Mouse (Mus musculus) limb, embryonic 14.5 days (tissue): ENCODE measurements around the gene Myo1d. TPM values are rescaled to one million over a fixed set of nuclear protein-coding genes. Genes with fewer than 3 reads are reported as not detected.

Experiments
- ATAC-seq: fragments of 200-750 bp; cut with Nextera tagmentation; 2 replicates; pipeline ENCODE4 v1.8.0; 2017; ENCODE audit warnings: low read depth, moderate number of reproducible peaks, moderate TSS enrichment; ENCODE audit not compliant: low FRiP score
- DNase-seq: peaks from one replicate; pipeline ENCODE4 v3.0.0-alpha.2; 2015; ENCODE audit warnings: low spot score
- H3K27ac ChIP-seq: fragments of 300-500 bp; sonication (generic); replicated peaks from 2 replicates; pipeline ENCODE4 v1.5.1; 2014; ENCODE audit warnings: low read depth, mild to moderate bottlenecking, low read length, moderate library complexity, mixed read lengths
- H3K27me3 ChIP-seq: fragments of 300-500 bp; sonication (generic); 2 replicates; pipeline ENCODE4 v1.6.1; 2014; ENCODE audit warnings: low read length, mixed read lengths; ENCODE audit not compliant: control insufficient read depth, insufficient read depth
- H3K36me3 ChIP-seq: fragments of 300-500 bp; sonication (generic); 2 replicates; pipeline ENCODE4 v1.6.1; 2014; ENCODE audit warnings: mild to moderate bottlenecking, low read length, moderate library complexity, mixed read lengths; ENCODE audit not compliant: control insufficient read depth, insufficient read depth
- H3K4me1 ChIP-seq: fragments of 300-500 bp; sonication (generic); 2 replicates; pipeline ENCODE4 v1.6.1; 2014; ENCODE audit warnings: antibody characterized with exemption, low read length, mixed read lengths; ENCODE audit not compliant: control insufficient read depth, insufficient read depth
- H3K4me2 ChIP-seq: fragments of 300-500 bp; sonication (generic); replicated peaks from 2 replicates; pipeline ENCODE4 v1.6.1; 2014; ENCODE audit warnings: low read depth, mild to moderate bottlenecking, low read length, moderate library complexity; ENCODE audit not compliant: severe bottlenecking
- H3K4me3 ChIP-seq: fragments of 300-500 bp; sonication (generic); replicated peaks from 2 replicates; pipeline ENCODE4 v1.5.1; 2014; ENCODE audit warnings: low read length
- H3K9ac ChIP-seq: fragments of 300-500 bp; sonication (generic); 2 replicates; pipeline ENCODE4 v1.6.1; 2014; ENCODE audit warnings: mild to moderate bottlenecking, low read depth, low read length, moderate library complexity; ENCODE audit not compliant: severe bottlenecking
- H3K9me3 ChIP-seq: fragments of 300-500 bp; sonication (generic); 2 replicates; pipeline ENCODE4 v1.6.1; 2016; ENCODE audit warnings: low read length; ENCODE audit not compliant: control insufficient read depth
- POLR2A ChIP-seq: fragments of 200-500 bp; IDR thresholded peaks from 2 replicates; pipeline ENCODE4 v1.8.0; 2012; ENCODE audit warnings: inconsistent platforms, mild to moderate bottlenecking, moderate library complexity, borderline replicate concordance; ENCODE audit not compliant: insufficient read depth, insufficient read length; ENCODE audit errors: extremely low read depth
- WGBS: fragments of 180-500 bp; shearing (Covaris S2); extraction: QIAGEN DNeasy Blood & Tissue Kit; methylation state at CpG from one replicate; pipeline ENCODE4 v1.1.7; 2014; 5-methylcytosine and 5-hydroxymethylcytosine counted together
- polyA plus RNA-seq, 2 experiments: library from polyadenylated mRNA; depleted of rRNA in 1 of 2; stranded (reverse) in 1 of 2; unstranded in 1 of 2; fragments of >200 nt; fragmentation: Nextera tagmentation in 1 of 2; extraction: Ambion mirVana in 1 of 2; gene quantifications; 2 replicates each; pipeline versions ENCODE4 v1.2.1 to v1.2.3; 2012 to 2014

Gene Myo1d
- polyA plus RNA-seq, 2 experiments, result 6.6 to 8.3 TPM

DNA sequence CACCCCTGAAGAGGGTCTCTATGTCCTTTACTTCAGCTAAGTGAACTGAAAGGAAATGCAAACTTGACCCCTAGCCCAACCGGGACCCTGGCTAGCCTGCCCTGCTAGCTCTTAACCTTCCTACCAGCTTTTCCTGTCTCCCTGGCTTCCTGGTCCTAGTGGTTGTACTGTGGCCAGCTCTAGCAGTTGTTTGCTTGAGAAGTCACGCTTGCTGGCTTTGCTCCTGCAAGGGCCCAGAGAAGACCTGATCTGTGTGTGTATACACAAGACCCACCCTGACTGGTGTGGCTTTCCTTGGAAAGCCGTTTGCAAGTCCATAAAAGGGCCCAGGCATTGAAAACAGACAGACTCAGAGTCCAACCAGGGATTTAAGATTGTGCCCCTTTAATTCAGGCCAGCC lies 22.9 kb upstream of the Myo1d start:
- no peak for ATAC-seq
- WGBS, result 42% methylated on average over 3 of the region's 3 CpGs
- no peak overlapping the region for H3K4me2 ChIP-seq

DNA sequence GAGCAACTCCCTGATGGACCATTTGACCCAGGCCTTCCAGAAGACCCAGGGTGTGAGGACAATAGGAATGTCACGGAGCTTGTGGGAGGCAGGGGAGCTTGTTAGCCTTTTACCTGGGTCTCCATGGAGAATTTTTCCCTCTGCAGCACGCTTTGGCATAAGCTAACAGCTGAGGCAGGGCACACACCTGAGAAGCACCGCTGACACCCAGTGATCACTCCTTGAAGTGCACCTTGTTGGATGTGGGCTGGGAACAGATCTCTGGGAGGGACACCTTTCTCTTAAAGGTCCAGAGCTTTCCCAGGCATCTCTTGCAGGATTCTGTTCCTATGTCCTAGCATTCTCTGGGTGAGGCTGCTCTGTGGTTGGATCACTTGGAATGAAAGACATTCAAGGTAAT lies 20.2 kb upstream of the Myo1d start:
- TF ChIP-seq POLR2A, result no peak

More for the DNA sequence above, 22.9 kb upstream of the Myo1d start:
- DNase-seq, result no peak
- Histone ChIP-seq H3K9ac (0 out of 2 replicates have a peak overlapping the region, but pooled peaks have one; percentile 7), H3K27ac (no peak overlapping the region), H3K27me3 (no peaks in the 10 kb centered on the region), H3K4me1 (no peaks in the 10 kb centered on the region), H3K4me3 (no peak overlapping the region), H3K9me3 (no peaks in the 10 kb centered on the region), H3K36me3 (no peaks in the 10 kb centered on the region)
- TF ChIP-seq POLR2A, result no peak

DNA sequence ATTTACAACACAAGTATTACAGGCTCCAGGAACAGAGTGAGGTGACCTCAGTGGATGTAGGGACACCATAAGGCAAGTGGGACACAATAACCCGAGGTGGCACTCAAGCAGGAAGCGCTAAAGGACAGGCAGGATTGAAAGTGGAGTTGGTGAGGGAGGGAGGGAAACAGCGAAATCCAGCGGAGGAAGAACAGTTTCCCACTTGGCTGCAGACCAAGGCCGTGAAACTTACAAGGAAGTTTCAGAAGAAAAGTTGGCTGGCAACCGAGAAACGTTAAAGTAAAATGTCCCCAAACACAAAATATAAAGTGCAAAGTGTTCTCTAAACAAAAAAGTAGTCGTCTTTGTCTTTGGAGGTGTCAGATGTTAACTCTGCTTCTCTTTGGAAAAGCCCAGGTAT lies 15.6 kb upstream of the Myo1d start:
- DNase-seq, result no peak
- Histone ChIP-seq H3K9me3 (no peaks in the 10 kb centered on the region), H3K9ac (no peak overlapping the region), H3K36me3 (no peaks in the 10 kb centered on the region), H3K27me3 (no peaks in the 10 kb centered on the region), H3K4me3 (no peak overlapping the region), H3K27ac (no peak overlapping the region), H3K4me1 (no peaks in the 10 kb centered on the region), H3K4me2 (no peak overlapping the region)
- 40% methylated on average over 8 of the region's 8 CpGs for WGBS
- no peak for ATAC-seq
- no peak for TF ChIP-seq POLR2A

More for the DNA sequence above, 20.2 kb upstream of the Myo1d start:
- Histone ChIP-seq H3K27ac (no peak overlapping the region), H3K9ac (no peak overlapping the region), H3K9me3 (no peaks in the 10 kb centered on the region), H3K27me3 (no peaks in the 10 kb centered on the region), H3K4me1 (no peaks in the 10 kb centered on the region), H3K36me3 (no peaks in the 10 kb centered on the region), H3K4me3 (no peak overlapping the region), H3K4me2 (no peak overlapping the region)
- ATAC-seq (no peak), DNase-seq (no peak)
- 41% methylated on average over 3 of the region's 3 CpGs for WGBS

DNA sequence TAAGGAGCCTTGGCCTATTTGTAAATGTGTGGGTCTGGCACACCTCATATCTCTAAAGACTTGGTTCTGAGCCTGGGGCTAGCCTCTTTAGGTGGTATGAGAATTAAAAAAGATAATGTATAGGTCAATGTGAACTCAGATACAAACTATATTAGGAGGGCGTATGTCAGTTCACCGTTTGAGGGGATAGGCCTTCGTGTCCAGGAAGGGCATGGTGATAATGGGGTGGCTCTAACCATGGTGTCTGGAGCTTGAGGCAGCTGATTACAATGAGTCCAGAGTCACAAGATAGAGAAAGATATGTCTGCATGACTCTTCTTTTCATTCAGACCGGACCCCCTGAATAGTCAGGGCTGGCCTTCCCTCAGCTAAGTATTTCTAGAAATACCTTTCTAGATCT lies 14.5 kb upstream of the Myo1d start:
- DNase-seq, result no peak
- no peak overlapping the region for H3K9ac ChIP-seq
- no peaks in the 10 kb centered on the region for H3K4me1 ChIP-seq
- H3K27me3 ChIP-seq, result no peaks in the 10 kb centered on the region
- no peak overlapping the region for H3K27ac ChIP-seq
- no peak overlapping the region for H3K4me3 ChIP-seq
- H3K9me3 ChIP-seq, result no peaks in the 10 kb centered on the region
- no peaks in the 10 kb centered on the region for H3K36me3 ChIP-seq
- no peak overlapping the region for H3K4me2 ChIP-seq
- no peak for ATAC-seq
- 91% methylated on average over 4 of the region's 4 CpGs for WGBS
- TF ChIP-seq POLR2A, result no peak

DNA sequence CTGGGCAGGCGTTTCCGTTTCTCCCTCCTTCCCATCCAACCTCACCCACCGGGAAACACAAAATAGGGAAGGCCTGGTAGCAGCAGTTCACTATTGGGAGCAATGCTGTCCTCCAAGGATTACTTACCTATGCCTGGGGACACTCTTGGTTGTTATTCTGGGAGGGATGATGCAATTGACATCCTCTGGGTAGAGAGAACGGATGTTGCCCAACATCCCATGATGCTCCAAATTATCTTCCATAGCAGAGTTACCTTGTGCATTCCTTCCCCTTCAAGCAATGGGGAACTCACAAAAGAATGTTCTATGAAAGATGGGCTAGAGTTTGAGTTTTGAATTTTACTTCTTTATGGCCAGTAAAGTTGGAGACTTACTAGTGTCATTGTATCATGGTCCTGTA lies 13.6 kb upstream of the Myo1d start:
- 93% methylated on average over 4 of the region's 4 CpGs for WGBS
- no peak for TF ChIP-seq POLR2A

More for the DNA sequence above, 13.6 kb upstream of the Myo1d start:
- no peak overlapping the region for H3K27ac ChIP-seq
- H3K36me3 ChIP-seq, result no peaks in the 10 kb centered on the region
- no peak overlapping the region for H3K4me3 ChIP-seq
- H3K27me3 ChIP-seq, result no peaks in the 10 kb centered on the region
- no peaks in the 10 kb centered on the region for H3K4me1 ChIP-seq
- ATAC-seq (no peak), DNase-seq (no peak)
- H3K4me2 ChIP-seq, result no peak overlapping the region
- H3K9ac ChIP-seq, result no peak overlapping the region
- no peaks in the 10 kb centered on the region for H3K9me3 ChIP-seq
